Mouse (Mus musculus) colon, adult 2 months (tissue): Measurements from ENCODE around the gene Klhdc8b. TPM values are rescaled to one million over a fixed set of nuclear protein-coding genes. Genes with fewer than 3 reads are reported as not detected.

ENCODE experiments used
- polyA plus RNA-seq: library from polyadenylated mRNA; depleted of rRNA; stranded (reverse); fragments of >200 nt; gene quantifications from 2 replicates; pipeline ENCODE4 v1.2.3, GENCODE M21; 2012; rRNA removed

Klhdc8b gene
- polyA plus RNA-seq: 42.4 and 45.5 TPM in 2 replicates

DNA sequence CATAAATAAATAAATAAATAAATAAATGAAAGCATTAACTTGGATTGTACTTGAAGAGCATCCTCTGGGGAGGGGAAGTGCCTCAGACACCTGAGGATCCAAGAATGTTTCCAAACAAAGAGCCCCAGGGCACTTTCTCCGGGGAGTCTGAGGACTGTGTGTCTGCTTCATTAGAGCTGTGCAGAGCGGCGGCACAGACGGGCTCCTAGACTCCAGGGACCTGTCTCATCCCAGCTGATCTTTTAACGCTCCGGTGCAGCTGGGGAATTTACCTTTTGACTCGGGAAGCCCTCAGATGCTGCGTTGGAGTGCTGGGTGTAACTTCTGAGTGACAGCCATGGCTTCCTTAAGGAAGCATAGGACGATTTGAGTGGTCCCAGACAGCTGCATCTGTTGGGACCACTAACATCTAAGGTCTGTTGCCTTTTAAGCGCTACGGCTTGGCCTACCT is at the start of gene Klhdc8b:
Gene Klhdc8b, minus strand, starts transcription at position 401 of the 451 bp plus-strand sequence.

DNA sequence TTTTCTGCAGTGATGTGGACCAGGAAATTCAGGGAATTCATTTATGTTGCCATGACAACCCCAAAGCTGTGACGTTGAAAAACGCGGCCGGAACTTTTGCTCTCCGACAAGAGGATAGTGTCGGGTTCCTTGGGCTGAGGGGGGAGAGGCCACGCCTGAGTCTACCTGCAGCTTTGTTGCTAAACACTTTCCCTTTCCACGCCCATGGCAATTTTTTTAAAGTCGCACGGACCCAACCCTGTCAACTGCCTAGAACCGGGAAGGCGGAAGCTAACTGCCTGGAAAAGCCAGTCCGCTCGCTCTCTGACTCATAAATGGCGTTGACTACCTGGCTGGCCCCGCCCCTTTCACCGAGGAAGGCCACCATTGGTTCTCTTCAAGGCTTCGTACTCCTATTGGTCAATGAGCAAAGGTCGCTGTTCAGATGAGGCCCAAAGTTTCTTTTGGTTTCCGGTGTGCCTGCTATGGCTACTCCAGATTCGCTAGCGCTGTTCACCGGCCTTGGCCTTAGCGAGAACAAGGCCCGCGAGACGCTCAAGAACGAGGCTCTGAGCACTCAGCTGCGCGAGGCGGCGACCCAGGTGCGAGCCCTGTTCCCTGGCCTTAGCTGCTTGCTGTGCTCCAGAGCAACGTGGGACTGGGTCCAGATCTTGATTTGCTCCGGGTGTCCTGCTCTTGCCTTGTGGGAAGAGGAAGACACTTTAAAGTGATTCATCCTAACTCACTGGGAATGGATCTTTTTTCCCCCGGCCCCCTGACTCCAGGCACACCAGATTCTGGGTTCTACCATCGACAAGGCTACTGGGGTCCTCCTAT is 46.4 kb upstream of the Klhdc8b start, which contains the start of gene Qars:
Gene Qars, plus strand, starts transcription at position 88 of the 816 bp plus-strand sequence.

GRCm38 (mm10) chr9:108490559-108491285 is 29.3 kb upstream of the Klhdc8b start, which contains the start of gene Usp19:
TSS of gene Usp19 (plus strand) at chr9:108490602.

DNA sequence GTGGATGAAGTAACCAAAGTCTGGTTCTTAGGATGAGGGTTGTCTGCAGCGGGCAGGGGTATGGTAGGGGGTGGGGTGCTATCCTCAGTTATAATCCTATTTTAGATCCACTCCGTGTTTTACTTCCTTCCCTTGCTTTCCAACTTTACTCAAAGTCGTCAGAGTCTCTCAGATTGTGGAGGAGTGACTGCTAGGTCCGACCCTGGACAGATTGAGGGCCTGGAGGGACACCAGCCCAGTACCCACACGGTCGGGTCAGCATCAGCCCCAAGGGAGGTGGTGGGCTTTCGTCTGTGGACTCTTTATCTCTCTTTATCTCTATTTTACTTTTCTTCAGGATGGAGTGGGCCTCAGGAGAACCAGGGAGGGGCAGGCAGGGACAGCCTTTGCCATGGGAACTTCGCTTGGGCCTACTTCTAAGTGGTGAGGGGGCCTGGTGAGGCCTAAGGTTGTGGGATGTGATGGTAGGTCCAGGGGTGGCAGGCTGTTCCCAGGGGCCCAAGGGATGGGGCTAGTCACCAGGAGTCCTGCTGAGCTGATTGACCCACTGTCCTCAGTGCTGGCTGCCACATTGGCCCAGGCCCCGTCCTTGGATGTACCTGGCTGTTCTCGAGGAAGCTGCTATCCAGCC is 18.5 kb upstream of the Klhdc8b start, which contains the start of gene Lamb2:
Gene Lamb2, plus strand, starts transcription at position 16 of the 631 bp plus-strand sequence.

GRCm38 (mm10) chr9:108460319-108461178 is 832 bp downstream of the Klhdc8b start, which contains the start of gene Ccdc71:
TSS of gene Ccdc71 (plus strand) at chr9:108460527.

DNA sequence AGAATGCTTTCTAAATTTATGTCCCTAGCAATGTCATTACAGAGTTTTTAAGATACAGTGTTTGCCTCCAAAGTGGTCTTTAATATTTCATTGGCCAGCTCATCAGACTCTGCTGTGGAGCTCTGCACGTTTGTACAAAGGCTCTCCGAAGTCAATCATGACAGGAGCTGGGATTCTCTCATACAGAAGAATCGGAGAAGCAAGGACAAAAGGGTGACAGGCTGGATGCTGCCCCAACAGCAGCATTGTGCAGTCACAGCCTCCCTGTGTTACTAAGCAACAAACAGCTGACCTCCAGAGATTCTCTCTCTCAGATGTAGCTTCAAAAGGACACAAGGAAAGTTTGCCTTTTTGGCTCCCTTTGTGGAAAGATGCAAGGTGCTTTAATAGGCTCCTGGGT is 25.2 kb downstream of the Klhdc8b start, which contains the start of gene BC048562:
Gene BC048562, plus strand, starts transcription at position 301 of the 400 bp plus-strand sequence.

GRCm38 (mm10) chr9:108428384-108428783 is 33.0 kb downstream of the Klhdc8b start, which contains the start of gene Ccdc36:
TSS of gene Ccdc36 (minus strand) at chr9:108428484.

Other genes starting within 250 kb of the Klhdc8b start
- 69.1 and 74.7 TPM in 2 replicates for gene Dag1, start 197.6 kb downstream of the Klhdc8b start, polyA plus RNA-seq
- 10.7 and 12.1 TPM in 2 replicates for gene Nicn1, start 171.2 kb downstream of the Klhdc8b start, polyA plus RNA-seq
- gene Amt, start 164.7 kb downstream of the Klhdc8b start, polyA plus RNA-seq: 8.7 and 10.3 TPM in 2 replicates
- gene Rhoa, start 155.5 kb downstream of the Klhdc8b start, polyA plus RNA-seq: 90.9 and 92.1 TPM in 2 replicates
- 44.9 and 50.3 TPM in 2 replicates for gene Tcta, start 155.4 kb downstream of the Klhdc8b start, polyA plus RNA-seq
- gene Gpx1, start 122.7 kb downstream of the Klhdc8b start, polyA plus RNA-seq: 1,237 and 1,448 TPM in 2 replicates
- gene Usp4, start 113.7 kb downstream of the Klhdc8b start, polyA plus RNA-seq: 57.9 and 63.9 TPM in 2 replicates
- gene 1700102P08Rik, start 68.8 kb downstream of the Klhdc8b start, polyA plus RNA-seq: 1.2 TPM in 1 of 2 replicates, not detected in the other
- gene Ccdc36, start 33.1 kb downstream of the Klhdc8b start, polyA plus RNA-seq: not detected in 2 replicates
- gene BC048562, start 25.1 kb downstream of the Klhdc8b start, polyA plus RNA-seq: not detected in 2 replicates
- 25.7 and 26.6 TPM in 2 replicates for gene Ccdc71, start 1.1 kb downstream of the Klhdc8b start, polyA plus RNA-seq
- 70.8 and 77.4 TPM in 2 replicates for gene Lamb2, start 18.2 kb upstream of the Klhdc8b start, polyA plus RNA-seq
- 128 and 131 TPM in 2 replicates for gene Usp19, start 29.0 kb upstream of the Klhdc8b start, polyA plus RNA-seq
- gene Qars, start 46.1 kb upstream of the Klhdc8b start, polyA plus RNA-seq: 237 and 356 TPM in 2 replicates
- gene Qrich1, start 55.2 kb upstream of the Klhdc8b start, polyA plus RNA-seq: 80.5 and 83.8 TPM in 2 replicates
- 99.2 and 118 TPM in 2 replicates for gene Impdh2, start 98.7 kb upstream of the Klhdc8b start, polyA plus RNA-seq
- gene Ndufaf3, start 105.9 kb upstream of the Klhdc8b start, polyA plus RNA-seq: 39.9 and 44.5 TPM in 2 replicates
- gene Dalrd3, start 108.3 kb upstream of the Klhdc8b start, polyA plus RNA-seq: 198 and 245 TPM in 2 replicates
- 26.5 and 30.8 TPM in 2 replicates for gene Wdr6, start 117.2 kb upstream of the Klhdc8b start, polyA plus RNA-seq
- gene P4htm, start 136.1 kb upstream of the Klhdc8b start, polyA plus RNA-seq: 8.7 and 8.9 TPM in 2 replicates
- gene Arih2, start 187.8 kb upstream of the Klhdc8b start, polyA plus RNA-seq: 33.5 and 39.2 TPM in 2 replicates
- gene Slc25a20, start 200.5 kb upstream of the Klhdc8b start, polyA plus RNA-seq: 67.7 and 75.1 TPM in 2 replicates
- 35.1 and 38.9 TPM in 2 replicates for gene Prkar2a, start 227.7 kb upstream of the Klhdc8b start, polyA plus RNA-seq